Mouse (Mus musculus) stomach, embryonic 16.5 days (tissue): Measurements from ENCODE around the gene Ppp1r14b. TPM values are rescaled to one million over a fixed set of nuclear protein-coding genes. Genes with fewer than 3 reads are reported as not detected.

Experiments
- ATAC-seq: fragments of 200-750 bp; cut with Nextera tagmentation; 2 replicates; pipeline ENCODE4 v1.8.0; 2017; ENCODE audit warnings: moderate number of reproducible peaks, moderate TSS enrichment; ENCODE audit not compliant: insufficient read depth, low FRiP score
- H3K27ac ChIP-seq: fragments of 300-500 bp; sonication (generic); 2 replicates; pipeline ENCODE4 v1.5.1; 2014; ENCODE audit warnings: low read length
- H3K27me3 ChIP-seq: fragments of 300-500 bp; sonication (generic); 2 replicates; pipeline ENCODE4 v1.6.1; 2014; ENCODE audit warnings: low read length, control low read depth, mixed read lengths; ENCODE audit not compliant: control insufficient read depth, insufficient read depth
- H3K36me3 ChIP-seq: fragments of 300-500 bp; sonication (generic); 2 replicates; pipeline ENCODE4 v1.6.1; 2014; ENCODE audit warnings: low read length; ENCODE audit not compliant: control insufficient read depth, insufficient read depth
- H3K4me1 ChIP-seq: fragments of 300-500 bp; sonication (generic); 2 replicates; pipeline ENCODE4 v1.6.1; 2014; ENCODE audit warnings: low read length, control low read depth, mixed read lengths; ENCODE audit not compliant: control insufficient read depth, insufficient read depth
- H3K4me2 ChIP-seq: fragments of 300-500 bp; sonication (generic); 2 replicates; pipeline ENCODE4 v1.6.1; 2014; ENCODE audit warnings: low read depth, low read length, mixed read lengths
- H3K4me3 ChIP-seq: fragments of 300-500 bp; sonication (generic); replicated peaks from 2 replicates; pipeline ENCODE4 v1.5.1; 2014; ENCODE audit warnings: mild to moderate bottlenecking, low read length
- H3K9ac ChIP-seq: fragments of 300-500 bp; sonication (generic); 2 replicates; pipeline ENCODE4 v1.6.1; 2014; ENCODE audit warnings: low read length
- H3K9me3 ChIP-seq: fragments of 300-500 bp; sonication (generic); replicated peaks from 2 replicates; pipeline ENCODE4 v1.6.1; 2016; ENCODE audit warnings: low read length, control low read depth; ENCODE audit not compliant: control insufficient read depth
- WGBS: fragments of 180-500 bp; shearing (Covaris S2); extraction: QIAGEN DNeasy Blood & Tissue Kit; methylation state at CpG from one replicate; pipeline ENCODE4 v1.1.7; 2014; 5-methylcytosine and 5-hydroxymethylcytosine counted together
- polyA plus RNA-seq: library from polyadenylated mRNA; unstranded; fragments of >200 nt; fragmentation: Nextera tagmentation; extraction: Ambion mirVana; gene quantifications from 2 replicates; pipeline ENCODE4 v1.2.1, GENCODE M21; 2015

Gene Ppp1r14b
- polyA plus RNA-seq, 1 experiment from 2014 or later, result 70.6 TPM

DNA sequence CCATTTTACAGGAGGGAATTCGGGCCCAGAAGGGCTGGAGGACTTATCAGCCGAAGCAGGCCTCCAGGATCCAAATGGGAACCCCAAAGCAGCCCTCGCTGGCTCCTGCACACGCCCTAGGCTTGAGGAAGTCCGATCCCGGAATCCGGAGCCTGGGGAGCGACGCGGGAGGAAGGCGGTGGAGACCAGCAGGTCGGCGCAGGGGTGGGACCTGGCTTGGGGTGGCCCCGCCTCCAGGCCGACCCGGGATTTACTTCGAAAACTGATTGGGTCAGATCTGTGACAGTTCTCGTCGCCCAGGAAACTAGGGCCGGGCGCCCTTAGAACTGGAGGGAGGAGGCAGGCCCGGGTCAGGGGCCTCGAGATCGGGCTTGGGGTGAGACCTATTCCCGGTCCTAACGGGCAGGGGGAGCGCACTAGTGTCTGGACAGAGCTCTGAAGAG, 32.5 kb upstream of the Ppp1r14b start, which contains the start of gene Gpr137:
Gpr137 (minus strand) TSS at position 232 of the 443 bp plus-strand sequence.
- Histone ChIP-seq H3K4me3 (peak within 1 kb of the TSS; percentile 76), H3K9me3 (no peaks in the 10 kb centered on the region), H3K27ac (peak within 1 kb of the TSS; percentile 97), H3K4me2 (peak within 1 kb of the TSS; percentile 98), H3K27me3 (no peaks in the 10 kb centered on the region), H3K4me1 (peaks cover 21% of the 10 kb centered on the region), H3K9ac (peak within 1 kb of the TSS; percentile 93), H3K36me3 (no peaks in the 10 kb centered on the region)
- peak; percentile 92 for ATAC-seq
- WGBS, result 0% methylated on average over 27 of the region's 27 CpGs

- peak overlapping the region; percentile 63 for H3K27ac ChIP-seq
- no peak; the same call in 1 of the 2 replicates for ATAC-seq
- 28% methylated on average over 5 of the region's 5 CpGs for WGBS
- H3K27me3 ChIP-seq, result no peaks in the 10 kb centered on the region
- H3K9me3 ChIP-seq, result no peaks in the 10 kb centered on the region
- H3K4me2 ChIP-seq, result peak overlapping the region; percentile 98
- H3K4me3 ChIP-seq, result peak overlapping the region; percentile 76
- H3K9ac ChIP-seq, result peak overlapping the region; percentile 93
- peaks cover 21% of the 10 kb centered on the region for H3K4me1 ChIP-seq
- no peaks in the 10 kb centered on the region for H3K36me3 ChIP-seq
Measured at GRCm38 (mm10) chr19:6942764-6943163, 32.0 kb upstream of the Ppp1r14b start.

GRCm38 (mm10) chr19:6943709-6944108, 31.1 kb upstream of the Ppp1r14b start:
- WGBS, result 93% methylated on average over 6 of the region's 6 CpGs
- Histone ChIP-seq H3K9ac (no peak overlapping the region), H3K36me3 (no peaks in the 10 kb centered on the region), H3K27me3 (no peaks in the 10 kb centered on the region), H3K4me3 (no peak overlapping the region), H3K27ac (no peak overlapping the region), H3K4me2 (no peak overlapping the region), H3K4me1 (peaks cover 21% of the 10 kb centered on the region), H3K9me3 (no peaks in the 10 kb centered on the region)
- ATAC-seq, result no peak

GRCm38 (mm10) chr19:6947742-6948141, 27.0 kb upstream of the Ppp1r14b start:
- ATAC-seq, result no peak
- H3K4me1 ChIP-seq, result peaks cover 29% of the 10 kb centered on the region
- WGBS, result 45% methylated on average over 4 of the region's 4 CpGs
- no peak overlapping the region for H3K27ac ChIP-seq
- H3K9ac ChIP-seq, result no peak overlapping the region
- H3K36me3 ChIP-seq, result no peaks in the 10 kb centered on the region
- no peaks in the 10 kb centered on the region for H3K27me3 ChIP-seq
- H3K9me3 ChIP-seq, result no peaks in the 10 kb centered on the region
- H3K4me2 ChIP-seq, result no peak overlapping the region
- no peak overlapping the region for H3K4me3 ChIP-seq

- Histone ChIP-seq H3K36me3 (no peaks in the 10 kb centered on the region), H3K9me3 (no peaks in the 10 kb centered on the region), H3K4me2 (no peak overlapping the region), H3K27ac (no peak overlapping the region), H3K9ac (no peak overlapping the region), H3K27me3 (no peaks in the 10 kb centered on the region), H3K4me3 (no peak overlapping the region), H3K4me1 (peaks cover 29% of the 10 kb centered on the region)
- no peak for ATAC-seq
- WGBS, result 74% methylated on average over 4 of the region's 4 CpGs
Measured at GRCm38 (mm10) chr19:6948186-6948585, 26.6 kb upstream of the Ppp1r14b start.

DNA sequence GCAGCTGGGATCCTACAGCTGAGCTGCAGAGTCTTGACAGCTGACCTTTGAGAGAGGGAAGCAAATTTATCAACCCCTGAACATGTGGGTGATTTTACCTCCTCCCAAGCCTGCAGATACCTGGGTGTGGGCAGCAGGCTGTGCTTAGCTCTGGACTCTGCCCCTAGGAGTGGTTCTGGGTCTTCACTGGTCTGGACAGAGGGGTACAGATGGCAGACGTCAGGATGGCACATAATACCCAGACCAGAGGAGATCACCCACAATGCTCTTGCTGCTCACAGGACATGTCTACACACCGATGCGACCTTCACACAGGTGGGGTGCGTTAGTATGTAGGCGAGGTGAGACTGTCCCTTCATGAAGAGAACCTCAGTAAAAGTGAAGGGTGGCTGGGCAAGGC, 25.2 kb upstream of the Ppp1r14b start:
- H3K9me3 ChIP-seq, result no peaks in the 10 kb centered on the region
- H3K36me3 ChIP-seq, result no peaks in the 10 kb centered on the region; the same call in 1 of the 2 replicates
- no peak overlapping the region for H3K4me3 ChIP-seq
- H3K9ac ChIP-seq, result peak overlapping the region; percentile 20; the same call in 1 of the 2 replicates
- 85% methylated on average over 5 of the region's 5 CpGs for WGBS
- no peaks in the 10 kb centered on the region for H3K27me3 ChIP-seq
- peak overlapping the region; percentile 62; the same call in 1 of the 2 replicates for H3K4me2 ChIP-seq
- no peak for ATAC-seq
- peaks cover 27% of the 10 kb centered on the region for H3K4me1 ChIP-seq
- peak overlapping the region; percentile 98 for H3K27ac ChIP-seq

GRCm38 (mm10) chr19:6949951-6950350, 24.8 kb upstream of the Ppp1r14b start:
- Histone ChIP-seq H3K27me3 (no peaks in the 10 kb centered on the region), H3K9me3 (no peaks in the 10 kb centered on the region), H3K9ac (peak overlapping the region; percentile 82), H3K4me1 (peaks cover 27% of the 10 kb centered on the region), H3K4me2 (peak overlapping the region; percentile 62), H3K27ac (peak overlapping the region; percentile 98), H3K4me3 (peak overlapping the region; percentile 68), H3K36me3 (peaks cover 2% of the 10 kb centered on the region)
- 51% methylated on average over 5 of the region's 5 CpGs for WGBS
- ATAC-seq, result no peak

- ATAC-seq, result peak; percentile 35; the same call in 1 of the 2 replicates
- H3K9ac ChIP-seq, result peak overlapping the region; percentile 82
- H3K27me3 ChIP-seq, result no peaks in the 10 kb centered on the region
- H3K9me3 ChIP-seq, result no peaks in the 10 kb centered on the region
- H3K36me3 ChIP-seq, result peaks cover 9% of the 10 kb centered on the region
- peak overlapping the region; percentile 68 for H3K4me3 ChIP-seq
- H3K4me2 ChIP-seq, result peak overlapping the region; percentile 62
- peaks cover 27% of the 10 kb centered on the region for H3K4me1 ChIP-seq
- under 1% methylated on average over 28 of the region's 28 CpGs for WGBS
- peak overlapping the region; percentile 98 for H3K27ac ChIP-seq
Measured at GRCm38 (mm10) chr19:6950613-6951153, 24.1 kb upstream of the Ppp1r14b start.

DNA sequence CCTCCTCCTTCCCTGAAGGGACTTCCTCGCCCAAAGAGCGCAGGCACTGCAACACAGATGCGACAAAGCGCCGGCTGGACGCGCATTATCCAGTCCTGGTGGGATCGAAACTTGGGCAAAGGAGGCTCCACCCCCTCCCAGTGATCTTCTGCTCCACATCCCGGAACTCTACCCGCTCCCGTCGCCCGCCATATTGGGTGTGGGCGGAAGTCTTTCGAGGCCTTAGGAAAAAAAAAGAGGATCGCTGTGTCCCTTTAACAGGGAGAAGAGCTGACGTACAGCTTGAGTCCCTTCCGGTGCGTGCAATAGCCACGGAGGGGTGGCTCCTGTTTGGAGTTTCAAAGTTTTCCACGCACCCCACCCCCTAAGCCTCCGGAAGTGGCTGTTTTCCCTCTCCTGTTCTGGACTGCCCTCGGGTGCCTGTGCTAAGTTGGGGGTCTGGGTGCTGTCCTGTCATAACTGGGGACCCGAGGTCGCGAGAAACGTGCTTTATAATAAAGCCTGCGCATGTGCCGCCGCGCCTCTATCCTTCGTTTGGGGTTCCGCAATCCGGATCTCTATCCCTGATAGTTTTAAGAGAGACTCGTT, 23.3 kb upstream of the Ppp1r14b start:
- Histone ChIP-seq H3K9me3 (no peaks in the 10 kb centered on the region), H3K9ac (peak overlapping the region; percentile 82), H3K4me2 (peak overlapping the region; percentile 62), H3K4me3 (peak overlapping the region; percentile 68), H3K36me3 (peaks cover 10% of the 10 kb centered on the region), H3K27ac (peak overlapping the region; percentile 98), H3K4me1 (peaks cover 27% of the 10 kb centered on the region), H3K27me3 (no peaks in the 10 kb centered on the region)
- peak; percentile 81 for ATAC-seq
- under 1% methylated on average over 35 of the region's 35 CpGs for WGBS
